Mouse (Mus musculus) heart, postnatal 4 days (tissue): ENCODE data around the gene Ass1. TPM values are rescaled to one million over a fixed set of nuclear protein-coding genes. Genes with fewer than 3 reads are reported as not detected.

Experiments
- DNase-seq: peaks from one replicate; pipeline ENCODE4 v3.0.0; 2021
- total RNA-seq, 2 experiments: library from RNA; stranded (reverse); gene quantifications; 2 replicates each; pipeline ENCODE4 v1.2.3; 2021

Ass1 gene
- total RNA-seq, 2 experiments from 2014 or later = 4.9 to 6.6 TPM

- DNase-seq = no peak
Measured at GRCm38 (mm10) chr2:31489166-31489565, 19.2 kb downstream of the Ass1 start.

DNA sequence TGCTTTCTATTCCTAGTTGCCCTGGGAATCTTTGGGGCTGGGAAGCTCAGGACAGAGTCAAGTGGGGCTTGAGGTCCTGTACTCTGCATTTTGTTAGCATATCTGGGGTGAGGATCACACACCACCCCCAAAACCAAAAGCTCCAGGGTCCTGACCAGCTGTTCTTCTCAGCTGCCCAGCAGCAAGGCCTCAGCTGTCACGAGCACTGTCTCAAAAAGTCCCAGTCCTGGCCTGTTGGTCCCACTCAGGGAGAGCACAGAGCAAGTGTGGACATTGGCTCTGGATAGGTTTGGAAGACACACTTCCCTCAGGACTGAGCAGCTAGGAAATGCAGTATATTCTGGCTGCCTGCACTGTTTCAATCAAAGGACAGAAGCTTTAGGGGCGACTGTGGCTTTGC, 20.5 kb downstream of the Ass1 start:
- no peak for DNase-seq

GRCm38 (mm10) chr2:31492308-31492707, 22.3 kb downstream of the Ass1 start:
- no peak for DNase-seq

- no peak for DNase-seq
Measured at GRCm38 (mm10) chr2:31493243-31493642, 23.2 kb downstream of the Ass1 start.

DNA sequence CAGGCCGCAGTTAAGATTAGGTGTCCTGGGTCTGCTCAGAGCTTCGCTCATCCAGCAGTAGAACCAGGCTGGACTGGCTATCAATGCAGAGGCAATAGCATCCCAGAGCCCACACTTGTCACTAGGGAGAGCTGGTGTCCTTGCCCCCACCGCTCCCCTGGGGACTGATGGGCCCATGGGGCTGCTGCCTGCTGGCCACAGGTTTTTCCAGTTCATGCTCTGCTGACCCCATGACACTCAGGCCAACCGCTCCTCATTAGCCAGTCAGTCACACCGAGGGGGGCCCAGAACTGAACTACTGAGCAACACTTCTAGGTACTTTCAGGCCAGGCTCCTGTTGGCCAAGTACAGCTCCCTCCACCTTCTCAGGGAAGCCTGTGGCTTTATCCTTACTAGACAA, 24.3 kb downstream of the Ass1 start:
- DNase-seq = no peak

GRCm38 (mm10) chr2:31495046-31495476, 25.1 kb downstream of the Ass1 start:
- no peak for DNase-seq

- no peak for DNase-seq
Measured at GRCm38 (mm10) chr2:31496141-31496540, 26.1 kb downstream of the Ass1 start.

GRCm38 (mm10) chr2:31497113-31497512, 27.1 kb downstream of the Ass1 start:
- DNase-seq = no peak

DNA sequence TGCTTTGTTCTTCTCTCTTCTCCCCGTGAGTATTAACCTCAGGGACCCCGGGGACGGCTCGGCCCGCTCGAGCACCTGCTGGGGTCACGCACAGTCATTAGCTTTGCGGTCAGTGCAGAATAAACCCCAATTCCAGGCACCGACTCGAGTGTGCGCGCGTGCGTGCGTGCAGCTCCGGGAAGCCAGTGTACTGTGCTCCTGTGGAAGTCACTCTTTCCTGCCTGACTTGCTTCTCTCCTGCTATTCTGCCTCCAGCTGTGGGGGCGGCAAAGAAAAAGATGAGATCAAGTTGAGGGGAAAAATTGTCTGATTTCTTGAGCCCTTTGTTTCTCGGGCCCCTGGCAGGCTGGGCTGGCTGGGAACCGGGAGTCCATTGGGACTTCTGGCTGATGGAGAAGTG, 27.6 kb downstream of the Ass1 start:
- DNase-seq = no peak

DNA sequence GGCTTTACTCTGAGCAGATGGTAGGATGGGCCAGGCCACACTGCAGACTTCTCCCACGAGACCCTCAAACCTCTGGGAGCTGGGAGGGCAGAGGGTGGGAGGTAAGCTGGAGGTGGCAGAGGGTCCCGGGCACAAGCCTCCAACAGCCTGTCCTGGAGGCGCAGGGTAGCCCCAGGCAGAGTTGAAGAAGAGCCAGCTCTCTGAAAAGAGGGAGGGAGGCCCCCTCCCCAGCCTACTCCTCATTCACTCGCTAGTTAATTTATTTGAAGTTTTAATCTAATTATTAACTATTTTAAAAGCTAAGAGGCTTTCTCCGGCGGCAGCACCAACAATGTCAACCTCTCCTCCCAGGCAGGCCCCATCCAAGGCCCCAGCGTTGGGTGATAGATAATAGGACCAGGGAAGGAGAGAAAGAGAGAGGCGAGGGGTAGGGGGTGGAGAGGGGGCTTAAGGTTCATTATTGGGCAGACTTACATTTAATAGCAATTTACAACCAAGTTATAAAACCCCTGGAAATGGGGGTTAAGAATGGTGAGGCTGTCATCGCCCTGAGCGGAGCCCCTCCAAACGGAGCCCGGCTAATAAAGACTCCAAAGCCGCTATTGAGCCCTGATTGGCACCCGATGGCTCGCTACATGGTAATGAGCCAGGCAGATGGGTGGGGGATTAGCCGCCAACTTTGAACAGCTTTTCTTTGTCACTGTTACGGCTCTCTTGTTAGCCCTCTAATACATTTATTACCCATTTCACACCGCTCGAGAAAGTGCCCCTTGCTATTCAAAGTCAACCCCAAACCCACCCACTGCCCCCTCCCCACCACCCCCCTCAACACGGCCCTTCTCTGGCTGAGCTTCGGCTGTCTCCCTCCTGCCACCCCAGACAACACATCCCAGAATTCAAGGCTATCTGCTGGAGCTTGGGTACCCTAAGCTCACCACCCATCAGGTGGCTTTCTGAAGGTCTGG, 29.6 kb downstream of the Ass1 start:
- DNase-seq = no peak

DNA sequence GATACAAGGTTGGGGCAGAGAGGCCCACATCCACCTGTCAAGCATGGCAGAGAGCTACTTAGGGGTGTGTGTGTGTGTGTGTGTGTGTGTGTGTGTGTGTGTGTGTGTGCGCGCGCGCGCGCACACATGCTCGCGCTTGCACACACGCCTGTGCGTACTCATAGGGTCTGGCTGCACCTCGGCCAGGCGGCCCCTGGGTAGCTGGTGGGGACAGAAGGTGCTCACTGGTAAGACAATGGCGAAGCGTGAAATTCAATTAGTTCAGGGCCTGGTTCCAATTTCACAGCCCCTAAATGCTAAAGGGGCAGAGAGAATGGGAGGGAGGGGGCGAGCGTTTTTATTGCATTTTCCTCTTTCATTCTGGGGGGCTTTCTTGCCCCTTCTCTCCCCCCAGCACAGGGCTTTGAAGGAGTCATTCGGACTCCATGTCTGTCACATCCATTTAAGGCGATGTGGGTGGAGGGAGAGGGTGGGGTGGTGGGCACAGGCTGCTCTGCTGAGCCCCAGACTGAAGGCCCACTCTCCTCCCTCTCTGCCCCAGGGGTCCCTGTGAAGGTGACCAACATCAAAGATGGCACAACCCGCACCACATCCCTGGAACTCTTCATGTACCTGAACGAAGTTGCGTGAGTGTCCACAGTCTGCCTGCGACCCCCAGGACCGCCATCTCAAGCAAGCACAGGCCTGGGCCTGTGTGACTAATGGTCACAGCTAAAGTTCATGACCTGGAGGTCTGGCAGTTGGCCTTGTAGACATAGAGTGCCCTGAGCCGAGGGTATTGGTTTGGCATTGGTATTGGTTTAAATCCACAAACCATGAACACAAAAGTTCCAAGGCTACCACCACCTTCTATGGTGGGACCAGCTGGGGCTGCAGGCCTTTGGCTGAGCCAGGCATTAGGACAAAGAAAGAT, 30.5 kb downstream of the Ass1 start:
- DNase-seq = no peak

- no peak for DNase-seq
Measured at GRCm38 (mm10) chr2:31501448-31502130, 31.6 kb downstream of the Ass1 start.

DNA sequence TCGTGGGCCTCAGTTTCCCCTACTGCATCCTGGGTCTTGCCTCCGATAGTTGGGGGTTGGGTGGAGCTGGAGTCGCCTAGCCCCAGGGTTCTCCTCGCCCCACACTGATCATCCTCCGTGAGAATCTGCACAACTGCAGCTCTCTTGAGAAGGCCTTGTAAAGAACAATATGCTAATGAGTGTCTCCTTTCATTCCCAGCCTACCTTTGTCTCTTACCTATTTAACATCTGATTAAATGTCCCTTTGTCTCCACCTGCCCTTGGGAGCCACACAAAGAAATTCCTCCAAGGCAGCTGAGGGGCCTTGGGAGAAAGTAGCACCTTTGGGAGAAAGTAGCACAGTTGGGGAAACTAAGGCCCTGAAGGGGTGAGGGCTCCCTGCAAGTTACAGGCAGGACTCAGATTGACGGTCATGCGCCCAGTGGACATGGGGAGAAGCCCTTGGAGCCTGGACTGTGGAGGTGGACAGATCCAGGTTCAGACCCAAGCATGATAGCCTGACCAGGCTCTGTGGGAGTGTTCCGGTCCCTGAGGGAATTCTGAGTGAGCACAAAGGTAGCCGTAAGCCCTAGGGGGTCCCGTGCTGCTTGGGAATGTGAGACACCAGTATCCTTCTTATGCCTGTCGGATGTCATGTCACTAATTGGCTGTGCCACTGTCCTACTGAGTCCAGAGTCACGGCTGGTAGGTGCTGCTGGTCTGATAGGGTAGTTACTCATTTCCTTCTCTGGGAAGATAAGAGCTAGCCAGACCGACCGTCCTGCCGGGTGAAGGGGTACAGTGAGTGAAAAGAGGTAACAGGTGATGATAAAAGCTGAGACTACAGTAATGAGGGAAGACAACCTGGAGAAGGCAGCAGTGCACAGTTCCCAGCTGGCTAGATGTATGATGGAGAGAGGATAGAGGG, 32.9 kb downstream of the Ass1 start:
- no peak for DNase-seq

DNA sequence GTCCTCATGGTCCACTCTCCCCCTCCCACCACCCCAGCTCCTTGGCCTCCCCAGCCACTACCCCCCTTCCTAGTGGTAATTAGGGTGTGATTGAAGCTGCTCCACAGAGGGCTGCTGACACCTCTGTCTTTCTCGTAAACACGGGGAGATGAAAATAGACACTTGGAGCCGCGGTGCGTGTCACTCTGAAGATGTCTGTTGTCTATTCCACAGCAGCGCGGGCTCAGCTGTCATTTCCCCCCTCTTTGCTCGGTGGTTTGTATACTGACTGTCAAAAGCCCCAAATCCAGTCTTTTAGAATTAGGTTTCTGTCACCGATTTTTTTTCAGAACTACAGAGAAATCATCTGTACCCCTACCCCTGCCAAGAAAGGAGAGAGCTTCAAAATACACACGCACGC, 35.5 kb downstream of the Ass1 start:
- no peak for DNase-seq

DNA sequence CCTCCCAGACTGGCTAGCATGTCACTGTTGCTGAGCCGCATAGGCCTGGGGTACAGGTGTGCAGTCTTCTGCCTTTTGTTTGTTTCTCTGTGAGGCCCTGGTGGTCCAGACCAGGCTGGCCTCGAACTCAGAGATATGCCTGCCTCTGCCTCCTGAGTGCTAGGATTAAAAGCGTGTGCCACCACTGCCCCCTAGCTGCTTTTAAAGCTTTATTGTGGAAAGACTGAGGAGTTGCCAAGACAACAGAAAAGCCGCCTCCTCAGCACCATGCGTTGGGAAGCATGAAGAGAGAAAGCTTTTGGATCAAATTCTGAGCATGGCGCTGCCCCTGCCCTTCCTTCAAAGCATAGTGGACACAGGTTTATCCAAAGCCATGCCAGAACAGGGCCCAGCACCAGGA, 38.8 kb downstream of the Ass1 start:
- no peak for DNase-seq

GRCm38 (mm10) chr2:31511316-31511715, 41.3 kb downstream of the Ass1 start:
- DNase-seq = no peak

DNA sequence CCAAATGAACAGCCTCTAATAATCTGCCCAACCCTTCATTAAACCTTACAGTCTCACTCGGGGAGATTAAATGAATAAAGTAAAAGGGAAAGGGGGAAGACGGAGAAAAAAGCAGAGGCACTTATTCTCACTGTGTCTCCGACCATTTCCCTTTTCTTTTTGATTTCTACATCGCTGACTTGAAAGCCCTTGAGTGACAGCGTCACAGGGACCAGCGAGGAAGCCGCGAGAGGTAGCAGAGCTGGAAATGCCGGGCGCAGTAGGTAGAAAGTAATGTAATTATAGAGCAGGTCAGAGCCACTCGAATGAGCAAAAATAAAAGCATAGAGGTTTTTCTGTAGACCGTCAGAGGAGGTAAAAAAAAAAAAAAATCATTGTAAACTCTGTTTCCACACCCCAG, 46.5 kb downstream of the Ass1 start:
- no peak for DNase-seq

DNA sequence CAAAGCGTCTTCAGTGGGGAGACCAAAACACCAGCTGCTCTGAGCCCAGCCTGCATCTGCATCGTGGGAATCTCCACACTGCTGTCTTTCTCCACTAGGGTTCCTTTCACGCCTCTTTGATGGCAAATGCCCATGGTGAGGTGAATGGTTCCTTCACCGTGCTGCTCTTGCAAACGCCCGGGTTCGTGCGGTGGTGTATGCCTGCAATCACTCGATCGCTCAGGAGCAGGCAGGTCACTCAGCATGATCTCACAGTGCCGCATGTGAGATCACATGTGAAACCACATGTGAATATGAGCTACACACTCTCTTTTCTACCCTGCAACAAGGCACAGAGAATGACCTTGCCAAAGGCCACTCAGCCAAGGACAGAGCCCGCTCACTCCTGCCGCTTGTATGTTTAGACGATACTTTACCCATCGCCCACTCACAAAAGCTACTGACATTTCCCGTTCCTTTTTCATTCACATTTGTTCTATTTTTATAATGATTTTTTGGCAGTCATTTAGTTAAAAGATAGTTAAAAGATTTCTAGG, 51.9 kb downstream of the Ass1 start:
- DNase-seq = no peak

DNA sequence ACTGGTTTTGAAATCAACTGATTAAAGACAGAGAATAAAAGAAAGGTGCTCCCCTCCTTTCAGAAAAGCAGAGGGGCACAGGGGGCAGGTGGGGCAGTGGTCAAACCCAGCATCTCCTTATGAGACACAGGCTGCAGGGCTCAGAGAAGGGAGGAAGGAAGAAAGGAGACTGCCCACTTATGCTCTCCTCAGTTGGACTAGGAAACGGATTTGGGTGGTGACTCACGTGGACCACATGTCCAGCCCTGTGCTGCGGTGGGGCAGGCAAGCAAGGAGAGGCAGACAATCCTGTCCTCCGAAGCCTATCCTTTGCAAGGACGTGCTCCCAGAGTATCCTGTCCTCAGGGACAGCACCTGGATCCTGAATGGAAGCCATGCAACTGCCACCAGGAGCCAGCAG, 54.6 kb downstream of the Ass1 start:
- DNase-seq = no peak

- no peak for DNase-seq
Measured at GRCm38 (mm10) chr2:31525778-31526177, 55.8 kb downstream of the Ass1 start.

- no peak for DNase-seq
Measured at GRCm38 (mm10) chr2:31530201-31530600, 60.2 kb downstream of the Ass1 start.
